Mouse (Mus musculus) thymus, postnatal 25 days (tissue): ENCODE data around the gene Gm9837.

Source experiments
- DNase-seq: peaks from one replicate; pipeline ENCODE4 v3.0.0; 2022

The Gm9837 gene

GRCm38 (mm10) chr11:53469968-53470695 is at the start of gene Gm9837:
Gene Gm9837, minus strand, starts transcription at chr11:53470479.
- peak; percentile 83 for DNase-seq

- DNase-seq = peak; percentile 42
Observed at GRCm38 (mm10) chr11:53519207-53520121, 49.2 kb upstream of the Gm9837 start, which contains the start of gene Sept8. Gene Sept8, plus strand, starts transcription at chr11:53519257.

- DNase-seq = peak; percentile 6
Observed at GRCm38 (mm10) chr11:53518759-53519158, 48.5 kb upstream of the Gm9837 start.

- DNase-seq = peak; percentile 36
Observed at GRCm38 (mm10) chr11:53516775-53517627, 46.7 kb upstream of the Gm9837 start.

GRCm38 (mm10) chr11:53510351-53510750 is 40.1 kb upstream of the Gm9837 start:
- DNase-seq = no peak

- DNase-seq = no peak
Observed at GRCm38 (mm10) chr11:53508591-53508990, 38.3 kb upstream of the Gm9837 start.

- DNase-seq = no peak
Observed at GRCm38 (mm10) chr11:53508152-53508551, 37.9 kb upstream of the Gm9837 start.

- no peak for DNase-seq
Observed at GRCm38 (mm10) chr11:53507098-53507805, 37.0 kb upstream of the Gm9837 start.

GRCm38 (mm10) chr11:53505026-53505663 is 34.9 kb upstream of the Gm9837 start:
- DNase-seq = no peak

GRCm38 (mm10) chr11:53504376-53504775 is 34.1 kb upstream of the Gm9837 start:
- no peak for DNase-seq

- no peak for DNase-seq
Observed at GRCm38 (mm10) chr11:53503738-53504137, 33.5 kb upstream of the Gm9837 start.

- DNase-seq = no peak
Observed at GRCm38 (mm10) chr11:53502039-53502765, 31.9 kb upstream of the Gm9837 start.

- DNase-seq = no peak
Observed at GRCm38 (mm10) chr11:53500569-53500968, 30.3 kb upstream of the Gm9837 start.

- DNase-seq = peak; percentile 32
Observed at GRCm38 (mm10) chr11:53496946-53497345, 26.7 kb upstream of the Gm9837 start.

GRCm38 (mm10) chr11:53495417-53495816 is 25.1 kb upstream of the Gm9837 start:
- DNase-seq = no peak

GRCm38 (mm10) chr11:53493243-53493955 is 23.1 kb upstream of the Gm9837 start:
- no peak for DNase-seq

- DNase-seq = no peak
Observed at GRCm38 (mm10) chr11:53491954-53492401, 21.7 kb upstream of the Gm9837 start.

- DNase-seq = no peak
Observed at GRCm38 (mm10) chr11:53489421-53489820, 19.1 kb upstream of the Gm9837 start.

- DNase-seq = no peak
Observed at GRCm38 (mm10) chr11:53489007-53489406, 18.7 kb upstream of the Gm9837 start.
